Mouse (Mus musculus) mature B cell (primary cell): ENCODE data around the gene Gnptab.
"Not testable (repeated sequence)": the region's sequence is repeated elsewhere in the genome, so short reads cannot be mapped to it uniquely, and the experiment has no call there.

Experiments used
- in situ Hi-C: fragments of 300-500 bp; cut with MboI; formaldehyde crosslinking; loops from 2 replicates; pipeline ENCODE4 v1.14.3; 2019

Gene Gnptab

DNA sequence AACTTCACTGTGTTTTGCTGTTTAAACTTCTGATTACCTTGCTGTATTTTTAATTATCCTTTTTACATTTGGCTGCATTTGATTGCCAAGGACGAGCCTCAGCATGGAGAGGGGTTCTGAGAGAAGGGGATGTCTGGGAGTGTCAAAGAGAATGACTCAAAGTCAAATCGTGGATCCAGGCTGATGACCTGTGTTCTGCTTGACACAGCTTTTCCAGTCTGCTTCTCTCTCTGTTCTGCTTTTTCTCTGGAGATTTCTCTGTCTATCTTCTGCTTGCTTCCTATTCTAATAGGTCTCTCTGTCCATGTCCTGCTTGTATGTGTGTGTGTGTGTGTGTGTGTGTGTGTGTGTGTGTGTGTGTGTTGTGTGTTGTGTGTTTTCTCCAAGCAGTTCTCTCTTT is 30.8 kb downstream of the Gnptab start:
- in situ Hi-C loops, result no loop called here

DNA sequence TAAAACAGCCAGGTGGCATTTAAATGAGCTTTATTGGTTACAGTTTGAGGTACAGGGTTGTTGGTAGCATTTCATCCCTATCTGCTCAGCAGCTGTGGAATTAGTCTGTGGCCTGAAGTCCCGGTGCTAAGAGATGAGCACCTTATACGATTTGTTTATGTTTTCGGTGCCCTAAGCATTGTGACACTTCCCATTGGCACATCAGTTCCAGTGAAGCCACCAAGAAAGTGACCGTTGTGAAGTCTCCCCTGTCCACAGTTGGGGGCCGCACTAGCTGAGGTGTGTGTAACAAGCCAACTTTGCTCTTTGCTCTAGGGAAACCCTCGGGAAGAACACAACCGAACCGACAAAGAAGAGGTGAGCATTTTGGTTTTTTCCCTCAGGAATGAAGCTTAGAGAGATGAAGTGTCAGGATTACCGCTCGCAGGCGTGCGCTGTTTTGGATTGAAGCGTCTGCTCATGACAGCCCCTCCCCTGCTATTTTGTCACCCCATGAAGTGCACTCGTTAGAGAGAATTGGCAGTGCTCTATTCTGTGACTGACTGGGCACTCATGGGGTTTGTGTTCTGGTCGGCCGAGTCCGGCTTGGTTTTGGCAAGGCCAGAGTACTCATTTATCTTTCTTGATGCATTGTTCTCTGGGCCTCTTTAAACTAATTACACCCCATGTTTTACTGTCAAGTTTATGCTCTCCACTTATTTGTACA is 33.5 kb downstream of the Gnptab start:
- in situ Hi-C loops, result no loop called here

DNA sequence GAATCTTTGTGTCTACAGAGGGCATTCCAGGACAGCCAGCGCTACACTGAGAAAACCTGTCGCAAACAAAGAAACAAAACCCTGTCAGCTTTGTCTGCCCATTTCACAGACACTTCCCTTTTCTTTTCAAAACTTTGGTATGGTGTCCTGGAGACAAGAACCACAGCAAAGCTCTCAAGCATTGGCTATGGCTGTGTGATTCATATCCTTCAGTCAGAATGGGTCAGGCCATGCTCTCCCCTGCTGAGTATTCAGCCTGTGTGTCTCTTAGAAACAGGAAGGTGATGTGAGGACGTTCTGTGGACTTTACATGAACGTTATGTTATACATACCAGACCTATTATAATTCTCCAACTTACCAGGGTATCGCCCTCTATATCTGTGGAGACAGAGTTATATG is 38.8 kb downstream of the Gnptab start:
- in situ Hi-C loops, result no loop called here

DNA sequence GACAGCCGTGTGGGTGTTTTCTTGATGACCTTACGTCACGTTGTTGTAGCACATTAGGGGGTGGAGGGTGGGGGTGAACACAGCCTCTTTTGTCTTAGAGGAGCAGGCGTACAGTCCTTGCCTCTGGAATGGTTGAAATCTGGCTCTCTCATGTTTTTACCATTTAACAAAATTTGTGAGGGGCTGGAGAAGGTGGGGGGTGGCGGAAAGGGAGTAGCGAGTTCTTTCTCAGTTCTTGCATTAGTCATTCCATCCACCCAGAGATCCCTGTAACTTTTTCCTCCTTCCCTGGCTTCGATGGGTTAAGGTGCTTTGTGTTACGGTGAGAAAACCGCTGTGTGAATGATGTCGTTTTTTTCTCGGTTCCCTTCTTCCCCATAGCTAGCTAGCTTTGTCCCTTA is 41.2 kb downstream of the Gnptab start:
- in situ Hi-C loops, result no loop called here

DNA sequence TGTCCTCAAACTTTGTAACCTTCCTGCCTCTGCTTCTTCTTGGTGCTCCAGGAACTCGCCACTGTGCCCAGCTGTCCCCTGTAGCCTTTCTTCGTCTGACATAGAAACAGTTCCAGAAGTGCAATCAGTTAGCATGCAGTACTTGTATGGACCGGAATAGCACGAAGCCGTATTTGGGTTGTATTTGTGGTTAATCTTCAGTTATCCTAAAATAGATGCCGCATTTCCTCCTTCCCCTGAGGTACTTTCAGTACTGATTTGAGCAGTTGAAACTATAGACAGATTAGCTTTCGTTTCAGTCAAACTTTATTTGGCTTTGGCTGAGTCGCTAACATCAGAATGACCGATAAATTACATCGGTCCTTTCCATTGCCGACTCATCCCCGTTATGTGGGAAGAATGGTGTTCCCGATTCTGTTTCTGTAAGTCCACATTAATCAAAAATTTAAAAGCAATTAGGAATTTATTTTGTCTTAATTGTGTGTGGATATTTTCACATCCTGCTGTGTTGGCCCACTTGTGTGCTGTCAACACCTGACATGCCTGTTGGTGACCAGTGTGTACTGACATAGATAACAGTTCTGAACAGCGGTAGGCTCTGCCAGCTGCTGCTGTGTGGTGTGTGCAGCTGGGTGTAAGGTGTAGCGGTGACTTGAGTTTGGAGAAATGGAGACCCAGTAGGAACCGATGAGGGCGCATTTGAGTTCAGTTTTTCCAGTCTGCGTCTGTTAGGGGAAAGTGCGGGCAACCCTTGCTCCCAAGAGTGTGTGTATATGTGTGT is 41.9 kb downstream of the Gnptab start:
- in situ Hi-C loops, result no loop called here

DNA sequence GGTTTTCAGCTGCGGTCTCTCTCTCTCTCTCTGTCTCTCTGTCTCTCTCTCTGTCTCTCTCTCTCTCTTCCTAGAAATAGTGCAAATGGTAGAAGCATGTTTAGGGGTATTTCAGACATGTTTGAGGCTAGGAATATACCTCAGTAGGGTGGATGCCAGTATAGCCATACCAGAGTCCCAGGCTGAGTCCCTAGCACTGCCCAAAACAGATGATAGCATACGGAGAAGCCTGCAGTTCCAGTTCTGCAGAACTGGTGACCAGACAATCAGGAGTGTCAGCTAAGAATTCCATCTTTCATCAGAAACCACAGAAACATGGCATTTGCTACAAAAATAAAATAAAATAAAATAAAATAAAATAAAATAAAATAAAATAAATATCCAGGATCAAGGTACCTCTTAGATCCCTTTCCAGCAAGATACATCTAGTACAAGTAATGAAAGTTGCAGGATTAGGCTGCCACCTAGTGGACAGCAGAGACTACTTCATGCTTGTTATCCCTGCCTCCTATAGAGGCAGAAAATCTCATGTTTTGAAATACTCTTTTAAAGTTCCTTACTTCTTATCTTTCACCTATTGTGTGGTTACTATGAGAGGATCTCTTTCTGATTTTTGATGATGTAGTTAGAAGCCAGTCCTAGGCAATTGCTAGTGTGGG is 47.4 kb downstream of the Gnptab start:
- in situ Hi-C loops, result loop anchor here (5.0 kb wide), 1 partner anchor 44 kb away; no protein-coding TSS in a partner anchor

DNA sequence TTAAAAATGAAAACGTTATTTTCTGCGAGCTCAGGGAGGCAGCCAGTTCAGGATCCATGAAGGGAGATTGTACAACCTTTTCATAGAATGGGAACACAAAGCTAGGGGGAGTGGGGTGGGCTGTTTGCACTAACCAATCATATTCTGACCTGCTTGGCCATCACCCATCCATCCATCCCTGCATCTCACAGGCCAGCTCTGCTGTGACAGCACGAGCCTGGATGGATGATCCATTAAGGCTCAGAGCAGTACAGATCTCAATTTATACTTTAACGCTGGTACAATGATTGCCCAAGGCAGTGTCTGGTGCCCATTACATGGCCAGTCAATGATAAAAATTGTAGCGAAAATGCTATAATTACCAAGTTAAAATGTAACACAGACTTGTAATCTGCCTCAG is 48.0 kb downstream of the Gnptab start:
- in situ Hi-C loops, result loop anchor here (5.0 kb wide), 1 partner anchor 45 kb away; no protein-coding TSS in a partner anchor

DNA sequence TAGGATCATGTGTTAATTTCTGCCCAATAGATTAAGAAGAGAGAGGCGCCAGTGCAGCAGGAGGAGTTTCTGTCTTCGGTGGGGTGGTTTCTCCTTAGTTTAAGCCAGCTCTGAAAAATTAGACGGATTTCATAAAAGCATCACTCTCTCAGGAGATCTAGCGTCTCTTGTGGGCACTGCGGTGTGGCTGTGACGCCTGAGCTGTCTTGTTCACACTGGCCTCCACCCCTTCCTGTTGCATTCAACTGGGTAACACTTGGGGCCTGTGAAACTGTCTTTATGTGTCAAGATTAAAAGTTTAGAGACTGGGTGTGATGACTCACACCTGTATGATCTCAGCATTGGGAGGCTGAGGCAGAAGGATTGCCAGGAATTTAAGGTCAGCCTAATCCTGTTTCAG is 49.1 kb downstream of the Gnptab start:
- in situ Hi-C loops, result loop anchor here (5.0 kb wide), 1 partner anchor 46 kb away; no protein-coding TSS in a partner anchor

DNA sequence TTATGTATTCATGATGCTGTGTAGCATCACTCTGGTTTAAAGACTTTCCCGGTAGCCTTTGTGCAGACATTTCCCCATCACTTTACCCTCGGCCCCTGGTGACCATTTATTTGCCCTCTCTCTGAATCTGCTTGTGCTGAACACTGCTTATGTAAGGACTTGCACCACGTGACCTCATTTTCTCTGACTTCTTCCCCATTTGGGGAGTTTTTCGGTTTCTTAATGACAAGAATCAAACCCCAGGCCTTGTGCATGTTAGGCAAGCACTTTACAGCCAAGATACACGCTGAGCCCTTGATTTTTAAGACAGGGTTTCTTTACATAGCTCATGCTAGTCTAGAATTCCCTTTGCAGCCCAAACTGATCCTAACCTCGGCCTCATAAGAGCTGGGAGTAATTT is 62.3 kb downstream of the Gnptab start:
- in situ Hi-C loops, result no loop called here

DNA sequence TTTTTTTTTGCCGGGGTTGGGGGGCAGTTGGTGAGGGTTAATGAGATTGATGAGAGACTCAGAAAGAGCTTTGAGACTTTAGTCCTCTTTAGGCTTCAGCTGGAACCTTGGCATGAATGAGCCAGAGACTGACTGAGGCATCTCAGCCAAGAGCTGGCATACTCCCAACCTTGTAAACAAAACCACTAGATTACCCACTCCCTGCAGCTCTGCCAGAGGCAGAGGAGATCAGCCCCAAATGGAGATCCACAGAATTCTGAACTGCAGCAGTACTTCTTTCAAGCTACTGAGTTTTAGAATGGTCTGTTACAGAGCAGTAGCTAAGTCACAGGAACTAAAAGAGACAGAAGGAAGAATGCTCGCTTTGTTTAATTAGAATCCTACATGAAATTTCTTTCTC is 72.3 kb downstream of the Gnptab start:
- in situ Hi-C loops, result no loop called here

DNA sequence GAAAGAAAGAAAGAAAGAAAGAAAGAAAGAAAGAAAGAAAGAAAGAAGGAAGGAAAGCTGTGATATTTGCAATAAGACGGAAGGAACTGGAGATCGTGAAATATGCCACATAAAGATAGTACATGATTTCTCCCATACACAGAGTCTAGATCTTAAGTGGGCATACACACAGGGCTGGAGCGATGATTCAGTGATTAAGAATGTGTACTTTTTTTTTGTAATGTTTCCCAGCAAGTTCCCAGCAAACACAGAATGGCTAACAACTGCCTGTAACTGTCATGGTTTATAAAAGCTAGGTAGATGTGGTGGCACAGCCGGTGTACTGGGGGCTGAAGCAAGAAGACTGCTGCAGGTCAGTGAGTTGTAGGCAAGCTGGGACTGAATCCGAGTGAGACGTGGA is 73.1 kb downstream of the Gnptab start:
- in situ Hi-C loops, result no loop called here

DNA sequence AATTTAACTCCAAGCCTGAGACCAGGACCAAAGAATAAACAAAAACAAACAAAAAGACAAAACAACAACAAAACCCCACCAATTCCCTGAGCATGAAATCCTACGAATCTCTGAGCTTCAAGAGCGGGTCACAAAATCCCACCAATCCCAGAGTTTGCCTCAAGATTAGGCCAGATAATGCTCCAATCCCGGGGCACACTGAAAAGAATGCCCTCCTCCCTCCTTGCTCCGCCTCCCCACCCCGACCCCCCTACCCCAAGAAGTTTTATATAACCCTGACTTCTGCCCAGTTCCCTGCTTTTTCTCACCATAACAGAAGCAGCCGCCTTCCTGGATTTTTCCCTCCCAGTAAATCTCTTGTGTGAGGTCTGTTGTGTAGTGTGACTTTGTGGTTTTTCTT is 78.9 kb downstream of the Gnptab start:
- in situ Hi-C loops, result no loop called here

DNA sequence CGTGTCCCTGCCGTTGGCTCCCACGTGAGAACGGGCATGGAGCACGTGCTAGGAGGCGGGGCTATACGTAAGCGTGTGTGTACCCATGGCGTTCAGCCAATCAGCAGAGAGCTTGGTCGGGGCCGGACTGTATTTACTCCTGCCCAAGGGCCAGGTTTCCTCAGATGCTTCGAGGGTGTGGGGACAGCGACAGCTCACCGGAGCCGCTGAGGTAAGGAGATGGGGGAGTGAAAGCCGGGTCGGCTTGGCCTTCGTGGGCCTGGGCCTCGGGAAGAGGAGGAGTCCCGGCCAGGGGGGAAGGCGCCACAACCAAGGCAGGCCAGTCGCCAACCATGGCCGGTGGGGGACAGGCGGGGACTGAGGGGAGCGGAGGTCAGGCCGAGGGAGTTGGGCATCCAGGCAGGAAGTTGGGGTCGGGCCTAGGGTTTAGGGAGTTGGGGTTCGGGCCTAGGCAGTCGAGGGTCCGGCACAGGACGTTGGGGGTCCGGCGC is 80.6 kb downstream of the Gnptab start, which contains the start of gene Sycp3:
Gene Sycp3, plus strand, starts transcription at position 68 of the 491 bp plus-strand sequence.
- in situ Hi-C loops, result no loop called here

DNA sequence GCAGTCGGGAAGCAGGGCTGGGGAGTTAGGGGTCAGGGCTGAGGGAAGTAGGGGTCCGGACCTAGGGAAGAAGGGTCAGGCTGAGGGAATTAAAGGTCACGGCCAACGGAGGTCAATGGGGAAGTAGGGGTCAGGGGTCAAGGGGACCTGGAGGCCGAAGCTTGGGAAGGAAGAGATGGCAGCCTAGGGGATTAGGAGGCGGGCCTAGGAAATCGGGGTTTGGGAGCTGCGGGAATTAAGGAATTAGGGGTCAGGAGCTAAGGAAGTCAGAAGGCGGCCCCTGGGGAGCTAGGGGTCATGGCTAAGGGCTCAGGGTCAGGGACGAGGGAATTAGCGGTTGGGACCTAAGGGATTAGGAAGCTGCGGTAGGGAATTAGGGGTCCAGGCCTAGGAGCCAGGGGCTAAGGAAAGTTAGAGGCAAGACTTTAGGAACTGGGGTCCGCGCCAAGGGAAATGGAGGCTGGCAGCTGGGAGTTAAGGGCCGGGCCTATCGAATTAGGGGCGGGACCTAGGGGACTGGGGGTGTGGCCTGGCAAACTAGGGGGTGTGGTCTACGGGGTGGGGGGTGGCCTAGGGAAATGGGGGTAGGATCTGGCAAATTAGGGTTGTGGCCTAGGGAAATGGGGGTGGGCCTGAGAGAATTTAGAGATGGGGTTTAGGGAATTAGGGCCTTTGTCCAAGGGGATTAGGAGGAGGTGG is 81.3 kb downstream of the Gnptab start:
- in situ Hi-C loops, result no loop called here

DNA sequence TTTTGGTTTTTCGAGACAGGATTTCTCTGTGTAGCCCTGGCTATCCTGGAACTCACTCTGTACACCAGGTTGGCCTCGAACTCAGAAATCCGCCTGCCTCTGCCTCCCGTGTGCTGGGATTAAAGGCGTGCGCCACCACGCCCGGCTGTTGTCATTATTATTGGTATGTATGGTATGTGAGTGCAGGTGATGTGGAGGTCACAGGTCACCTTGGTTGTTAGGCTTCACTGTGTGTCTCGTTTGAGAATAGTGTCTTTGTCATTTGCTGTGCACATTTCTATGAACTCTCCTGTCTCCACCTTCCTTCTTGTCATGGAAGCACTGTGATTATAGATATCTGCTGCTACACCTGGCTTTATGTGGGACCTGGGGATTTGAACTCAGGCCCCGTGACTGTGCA is 103.9 kb downstream of the Gnptab start:
- in situ Hi-C loops, result not testable (repeated sequence)

DNA sequence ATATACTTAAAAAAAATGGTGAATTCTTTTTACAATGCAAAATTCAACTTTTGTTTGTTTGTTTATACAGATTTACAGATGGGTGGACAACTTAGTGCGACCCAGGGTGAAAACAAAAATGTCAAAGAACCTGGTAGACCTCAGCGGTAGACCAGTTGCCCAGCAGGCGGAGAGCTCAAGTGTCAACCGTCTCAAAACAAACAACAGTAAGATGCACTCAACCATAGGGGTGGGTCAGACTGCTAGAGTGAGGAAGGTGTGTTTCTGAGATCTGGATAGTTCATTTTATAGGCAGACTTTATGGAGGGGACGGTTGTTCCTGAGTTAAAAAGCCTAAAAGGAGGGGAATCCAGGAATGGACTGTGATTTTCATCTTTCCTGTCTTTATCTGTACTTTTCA is 109.7 kb downstream of the Gnptab start:
- in situ Hi-C loops, result no loop called here

DNA sequence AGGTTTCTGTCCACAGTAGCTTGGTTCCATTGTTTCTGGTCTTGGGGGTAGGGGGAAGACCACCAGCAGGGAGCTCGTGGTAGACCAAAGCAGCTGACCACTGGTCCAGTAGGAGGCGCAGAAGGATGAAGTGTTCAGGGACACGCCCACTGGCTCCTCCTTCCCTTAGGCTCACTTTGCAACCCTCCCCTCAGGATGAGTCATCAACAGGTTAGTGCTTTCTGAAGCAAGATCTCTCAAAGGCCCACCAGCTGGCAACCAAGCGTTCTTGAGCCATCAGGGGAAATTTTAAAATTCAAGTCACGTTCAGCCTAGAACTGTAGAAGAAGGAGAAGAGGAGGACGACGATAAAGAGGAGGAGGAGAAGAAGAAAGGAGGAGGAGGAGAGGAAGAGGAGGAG is 112.7 kb downstream of the Gnptab start:
- in situ Hi-C loops, result no loop called here

DNA sequence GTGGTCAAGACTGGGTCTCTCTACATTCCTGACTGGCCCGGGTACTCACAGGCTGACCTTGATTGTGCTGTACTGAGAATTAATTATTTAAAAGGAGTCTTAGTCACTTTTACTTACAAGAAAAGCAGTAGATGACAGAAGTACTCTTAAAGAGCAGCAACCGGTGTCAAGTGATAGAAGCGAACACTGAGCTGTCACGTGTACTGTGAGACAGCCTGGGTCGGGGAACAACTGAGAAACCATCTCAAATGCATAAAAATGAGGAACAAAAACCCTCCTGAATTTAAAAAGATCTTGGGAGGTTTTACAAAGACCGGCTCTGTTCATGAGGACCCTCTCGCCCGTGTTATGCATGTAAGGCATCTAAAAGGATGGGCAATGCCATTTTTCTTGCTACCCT is 113.7 kb downstream of the Gnptab start:
- in situ Hi-C loops, result no loop called here

DNA sequence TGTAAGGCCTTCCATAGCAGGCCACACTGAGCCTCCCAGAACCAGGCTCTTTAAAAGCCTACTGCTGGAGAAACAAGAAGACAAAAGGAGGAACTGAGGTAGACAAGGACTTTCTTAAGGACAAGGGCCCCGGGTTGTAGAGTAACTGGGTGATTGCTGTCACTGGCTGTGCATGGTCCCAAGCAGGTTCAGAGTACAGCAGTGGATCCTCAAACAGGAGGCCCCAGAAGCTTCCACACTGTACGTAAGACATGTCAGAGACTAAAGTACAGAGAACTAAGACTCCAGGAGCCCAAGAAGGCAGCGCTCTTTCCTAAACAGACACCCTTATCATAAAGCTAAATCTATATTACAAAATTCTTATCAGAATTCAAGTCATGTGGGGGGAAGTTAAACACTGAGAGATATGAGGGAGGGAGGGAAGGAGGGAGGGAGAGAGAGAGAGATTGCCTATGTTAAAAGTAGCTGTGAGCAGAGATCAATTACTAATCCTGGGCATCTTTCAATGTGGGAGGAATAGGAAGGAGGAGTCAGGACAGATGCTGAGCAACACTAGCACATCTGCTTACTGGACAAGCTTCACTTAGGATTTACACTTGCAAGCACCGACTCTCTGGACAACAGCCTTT is 116.1 kb downstream of the Gnptab start:
- in situ Hi-C loops, result no loop called here
